Mouse (Mus musculus) G1E (cell line): ENCODE results near the gene Dcaf11.

Experiments used
- CTCF ChIP-seq: IDR thresholded peaks from 2 replicates; pipeline ENCODE4 v1.5.1; 2012; ENCODE audit warnings: low read depth, low read length, inconsistent platforms, mixed read lengths
- GATA1 ChIP-seq: IDR thresholded peaks from 2 replicates; pipeline ENCODE4 v1.6.1; 2012; ENCODE audit warnings: borderline replicate concordance, low read length, inconsistent platforms, mixed read lengths
- POLR2AphosphoS5 ChIP-seq: IDR thresholded peaks from 2 replicates; pipeline ENCODE4 v1.6.1; 2012; ENCODE audit warnings: low read depth, low read length, inconsistent platforms; ENCODE audit not compliant: insufficient replicate concordance
- TAL1 ChIP-seq: conservative IDR thresholded peaks from 2 replicates; pipeline ENCODE4 v1.6.1; 2012; ENCODE audit warnings: low read depth, low read length, inconsistent platforms, mixed read lengths

DNA sequence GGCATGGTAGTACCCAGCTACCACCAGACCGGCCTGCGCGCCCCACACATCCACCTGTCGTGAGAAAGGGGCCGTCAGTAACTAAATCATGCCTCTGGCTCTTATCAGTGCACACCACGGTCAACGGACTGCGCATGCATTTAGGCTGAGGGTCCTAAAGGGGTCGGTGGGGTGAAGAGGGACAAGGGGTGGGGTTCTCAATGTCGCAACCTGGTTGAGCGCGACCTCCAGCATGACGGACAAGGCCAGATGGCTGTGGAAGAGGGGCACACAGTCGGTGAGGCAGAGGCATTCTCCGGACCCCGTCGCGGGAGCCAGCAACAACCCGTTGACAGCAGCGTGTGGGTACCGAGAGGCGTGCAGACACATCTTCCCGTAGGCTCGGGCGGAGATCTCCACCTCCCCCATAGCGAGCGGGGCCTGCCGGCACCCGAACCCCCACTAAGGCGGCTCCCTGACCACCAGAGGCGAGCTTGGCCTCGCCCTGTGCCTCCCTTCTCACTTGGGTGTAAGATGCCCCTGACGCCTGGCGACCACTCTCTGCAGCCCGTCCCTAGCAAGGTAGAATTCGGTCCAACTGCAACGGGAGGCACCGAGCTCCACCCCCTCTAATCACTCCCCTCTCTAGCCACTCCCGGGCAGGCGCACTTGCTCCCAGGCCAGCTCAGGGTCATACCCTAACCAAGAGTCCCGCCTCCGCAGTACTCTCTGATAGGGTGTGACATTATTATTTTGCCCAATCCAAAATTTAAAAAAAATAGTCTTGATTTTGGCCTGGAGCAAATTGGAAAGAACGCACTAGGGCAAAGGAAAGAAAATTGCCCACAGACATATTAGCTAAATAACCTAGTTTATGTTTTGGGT lies 25.1 kb downstream of the Dcaf11 start, which contains the start of gene Emc9:
- no peak for TF ChIP-seq CTCF
- no peak for TF ChIP-seq TAL1
- no peak for TF ChIP-seq GATA1
- TF ChIP-seq POLR2AphosphoS5 = no peak
